Mouse (Mus musculus): Measurements from ENCODE around the gene Hoxc11.

Hoxc11 gene

GRCm38 (mm10) chr15:103005308-103005707 lies 51.1 kb downstream of the Hoxc11 start:
- no peak for DNase-seq (ENCODE audit: low read depth, low spot score)

- DNase-seq (ENCODE audit: low read depth, low spot score), result no peak
Measured at GRCm38 (mm10) chr15:103005797-103006196, 51.6 kb downstream of the Hoxc11 start.

GRCm38 (mm10) chr15:103006326-103006725 lies 52.1 kb downstream of the Hoxc11 start:
- DNase-seq (ENCODE audit: low read depth, low spot score), result no peak
